Mouse (Mus musculus): ENCODE data around the gene Mylpf.
"Not testable (repeated sequence)": the region's sequence is repeated elsewhere in the genome, so short reads cannot be mapped to it uniquely, and the experiment has no call there.

Mylpf gene

DNA sequence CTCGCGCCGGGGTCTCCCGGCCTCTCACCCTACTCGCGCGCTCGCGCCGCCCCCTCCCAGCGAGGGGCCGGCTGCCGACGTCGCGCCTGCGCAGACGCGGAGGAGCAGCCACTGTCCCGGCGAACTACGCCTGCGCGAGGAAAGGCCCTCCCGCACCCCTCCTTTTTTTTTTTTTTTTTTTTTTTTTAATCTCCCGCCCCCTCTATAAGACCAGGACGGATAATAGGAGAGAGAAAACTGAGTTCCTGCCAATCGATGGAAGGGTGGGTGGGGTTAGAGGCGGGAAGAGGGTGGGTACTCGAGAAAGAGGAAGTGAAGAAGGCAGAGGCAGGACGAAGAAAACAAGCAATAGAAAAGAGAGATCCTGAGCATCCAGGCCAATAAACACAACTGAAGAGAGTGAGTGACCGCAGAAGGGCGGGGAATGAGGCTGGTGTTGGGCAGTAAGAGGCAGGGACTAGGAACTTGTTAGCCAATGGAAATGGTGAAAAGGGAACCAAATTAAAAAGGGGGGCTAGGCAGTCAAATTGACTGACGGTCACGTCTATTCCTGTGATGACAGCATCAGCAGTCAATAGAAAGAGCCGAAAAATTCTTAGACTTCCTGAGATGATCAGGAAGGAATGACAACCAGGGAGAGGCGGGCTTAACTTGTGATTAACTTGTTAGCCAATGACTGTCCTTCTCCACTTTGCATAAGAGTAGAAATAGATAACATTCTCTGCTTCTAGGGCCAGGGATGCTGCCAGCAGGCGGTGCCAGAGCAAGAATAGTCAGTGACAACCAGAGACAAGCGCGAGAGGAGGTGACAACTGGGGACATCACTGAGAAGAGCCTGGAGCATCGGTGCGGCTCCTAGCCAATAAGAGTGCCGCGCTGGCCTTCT, at the start of gene Mylpf:
Mylpf (plus strand) TSS at position 338 of the 886 bp plus-strand sequence.
- DNase-seq, result peak; percentile 93 to 99

- DNase-seq, result no peak
These were observed 46.1 kb upstream of the Mylpf start for GRCm38 (mm10) chr7:127162546-127162945.

GRCm38 (mm10) chr7:127164002-127164401, 44.7 kb upstream of the Mylpf start:
- DNase-seq, result no peak

GRCm38 (mm10) chr7:127165607-127166493, 42.8 kb upstream of the Mylpf start:
- no peak for DNase-seq

GRCm38 (mm10) chr7:127166501-127166900, 42.2 kb upstream of the Mylpf start:
- DNase-seq, result no peak

DNA sequence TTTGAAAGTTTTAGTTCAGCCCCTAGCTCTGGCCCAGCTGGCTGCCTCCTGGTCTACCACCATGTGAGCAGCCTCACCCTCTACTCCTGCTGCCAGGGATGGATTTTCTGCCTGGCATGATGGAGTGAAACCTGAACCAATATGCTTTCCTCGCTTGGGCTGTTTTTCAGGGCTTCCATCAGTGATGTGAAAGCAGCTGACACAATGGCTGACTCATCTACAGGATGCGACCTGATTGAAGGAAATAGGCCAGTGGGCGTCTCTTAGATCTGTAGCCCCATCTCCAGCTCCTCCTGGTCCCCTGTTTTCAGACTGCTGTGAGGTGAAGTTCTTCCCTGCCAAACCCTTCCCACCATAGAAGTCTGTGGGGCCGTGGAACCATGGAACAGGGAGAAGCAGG, 31.8 kb upstream of the Mylpf start:
- DNase-seq, result no peak

DNA sequence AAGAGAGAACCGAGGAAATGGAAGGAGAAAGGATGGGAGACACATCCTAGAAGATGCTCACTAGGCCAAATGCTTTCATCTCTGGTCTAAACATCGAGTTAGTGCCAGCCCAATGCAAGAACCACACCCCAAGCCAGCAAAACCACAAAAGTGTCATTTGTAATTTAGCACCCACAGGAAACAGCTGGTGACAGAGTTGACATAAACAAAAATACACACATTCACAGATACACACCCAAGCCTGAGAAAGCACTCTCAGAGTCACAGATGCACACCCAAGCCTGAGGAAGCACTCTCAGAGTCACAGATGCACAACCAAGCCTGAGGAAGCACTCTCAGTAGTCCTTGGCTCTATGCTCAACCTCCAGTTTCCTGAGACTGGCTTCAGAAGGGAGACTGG, 27.9 kb upstream of the Mylpf start:
- no peak for DNase-seq

DNA sequence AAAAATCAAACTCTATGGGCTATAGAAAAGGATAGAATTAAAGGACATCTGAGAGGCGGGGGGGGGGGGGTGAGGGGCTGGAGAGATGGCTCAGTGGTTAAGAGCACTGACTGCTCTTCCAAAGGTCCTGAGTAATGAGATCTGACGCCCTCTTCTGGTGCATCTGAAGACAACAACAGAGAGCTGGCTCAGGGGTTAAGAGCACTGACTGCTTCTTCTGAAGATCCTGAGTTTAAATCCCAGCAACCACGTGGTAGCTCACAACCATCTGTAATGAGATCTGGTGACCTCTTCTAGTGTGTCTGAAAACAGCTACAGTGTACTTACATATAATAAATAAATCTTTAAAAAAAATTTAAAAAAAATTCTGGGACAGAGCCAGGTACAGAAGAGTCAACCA, 27.0 kb upstream of the Mylpf start:
- DNase-seq, result not testable (repeated sequence)

GRCm38 (mm10) chr7:127183345-127183744, 25.3 kb upstream of the Mylpf start:
- peak in 1 of 2 experiments; percentile 29 for DNase-seq

DNA sequence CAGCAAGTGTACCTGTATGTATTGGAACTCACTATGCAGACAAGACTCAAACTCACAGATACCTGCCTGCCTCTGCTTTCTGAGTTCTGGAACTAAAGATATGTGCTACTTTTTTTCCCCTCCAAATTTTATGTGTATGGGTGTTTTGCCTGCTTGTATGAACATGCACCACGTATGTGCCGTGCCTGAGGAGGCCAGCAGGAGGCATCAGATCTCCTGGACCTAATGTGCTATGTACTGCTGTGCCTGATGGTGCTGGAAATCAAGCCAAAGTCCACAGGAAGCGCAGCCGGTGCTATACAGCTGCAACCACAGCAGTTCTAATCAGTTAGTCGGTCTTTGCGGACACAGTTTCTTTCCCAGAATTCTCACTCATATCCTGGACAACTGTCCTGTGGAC, 24.9 kb upstream of the Mylpf start:
- DNase-seq, result peak in 1 of 2 experiments; percentile 50

DNA sequence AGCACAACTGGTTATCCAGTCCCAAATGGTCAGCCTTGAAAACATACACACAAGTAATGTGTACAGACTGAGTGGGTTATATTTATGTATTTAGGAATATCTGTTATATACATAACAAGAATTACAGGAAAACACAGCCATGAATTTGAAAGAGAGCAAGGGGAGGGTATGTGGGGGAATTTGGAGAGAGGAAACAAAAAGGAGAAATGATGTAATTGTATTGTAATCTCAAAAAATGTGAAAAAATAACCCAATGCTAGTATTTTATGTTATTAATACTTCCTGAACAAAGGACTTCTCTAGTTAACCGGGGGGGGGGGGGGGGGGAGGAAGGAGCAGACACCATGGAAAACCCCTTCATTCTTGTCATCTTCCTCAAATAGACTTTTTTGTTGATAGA, 24.0 kb upstream of the Mylpf start:
- DNase-seq, result no peak

GRCm38 (mm10) chr7:127185601-127186000, 23.1 kb upstream of the Mylpf start:
- no peak for DNase-seq

GRCm38 (mm10) chr7:127187351-127187750, 21.3 kb upstream of the Mylpf start:
- DNase-seq, result no peak

DNA sequence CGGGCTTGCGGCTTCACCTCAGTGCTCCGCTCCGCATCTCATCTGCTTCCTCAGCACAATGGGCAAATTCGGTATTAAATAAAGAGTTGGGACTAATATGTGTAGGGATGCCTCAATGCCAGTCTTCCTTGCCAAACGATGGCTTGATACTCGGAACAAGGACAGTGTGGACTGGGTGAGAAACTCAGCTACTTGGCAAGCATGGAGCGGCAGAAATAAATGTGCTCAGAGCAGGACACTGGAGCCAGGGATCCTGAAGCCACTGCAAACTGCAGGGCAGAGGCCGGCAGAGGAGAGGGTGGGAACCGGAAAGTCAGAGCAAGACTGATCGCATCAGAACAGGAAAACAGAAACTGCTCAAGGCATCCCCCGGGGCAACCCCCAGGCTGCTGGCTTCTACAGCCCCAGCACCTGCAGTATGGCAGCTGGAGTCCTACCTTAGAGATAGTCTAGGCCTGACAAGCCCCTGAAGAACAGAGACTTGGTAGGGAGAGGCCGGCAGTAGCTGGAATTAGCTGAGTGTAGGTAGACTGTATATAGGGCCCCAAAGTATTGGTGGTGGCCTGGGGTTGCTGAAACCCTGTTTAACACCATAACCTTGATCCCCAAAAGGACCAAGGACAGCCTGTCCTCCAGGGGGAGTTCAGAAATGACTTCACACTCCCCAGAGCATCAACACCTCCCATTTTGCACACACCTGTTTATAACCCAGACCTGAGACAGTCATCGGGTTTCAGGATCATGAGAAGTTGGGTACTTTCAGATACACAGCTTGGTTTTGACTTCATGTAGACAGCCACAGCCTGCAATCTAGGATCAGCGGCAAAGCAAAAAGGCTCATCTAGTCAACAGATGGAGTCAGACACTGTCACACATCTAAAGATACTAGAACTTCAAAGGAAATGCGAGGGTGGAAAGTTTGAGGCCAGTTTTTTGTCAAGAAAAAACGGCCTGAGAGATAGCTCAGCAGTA, 20.1 kb upstream of the Mylpf start:
- DNase-seq, result no peak

DNA sequence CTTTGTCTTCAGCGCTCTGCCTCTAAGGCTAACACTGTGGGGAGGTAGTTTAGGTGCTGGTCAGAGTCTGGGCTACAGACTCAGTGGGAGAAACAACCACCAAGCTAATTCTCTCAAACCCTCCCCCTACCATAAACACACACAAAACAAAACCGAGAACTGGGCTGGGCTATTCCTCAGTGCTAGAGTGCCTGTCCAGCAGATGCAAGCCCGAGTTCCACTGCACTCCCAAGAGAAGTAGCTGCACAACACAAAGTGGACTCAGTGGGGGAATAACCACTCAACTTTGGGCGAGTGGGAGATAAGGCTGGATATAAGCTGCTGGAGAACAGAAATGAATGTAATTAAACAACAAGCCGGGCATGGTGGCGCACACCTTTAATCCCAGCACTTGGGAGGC, 18.0 kb upstream of the Mylpf start:
- no peak for DNase-seq

GRCm38 (mm10) chr7:127192989-127193388, 15.7 kb upstream of the Mylpf start:
- DNase-seq, result peak; percentile 73 to 75

DNA sequence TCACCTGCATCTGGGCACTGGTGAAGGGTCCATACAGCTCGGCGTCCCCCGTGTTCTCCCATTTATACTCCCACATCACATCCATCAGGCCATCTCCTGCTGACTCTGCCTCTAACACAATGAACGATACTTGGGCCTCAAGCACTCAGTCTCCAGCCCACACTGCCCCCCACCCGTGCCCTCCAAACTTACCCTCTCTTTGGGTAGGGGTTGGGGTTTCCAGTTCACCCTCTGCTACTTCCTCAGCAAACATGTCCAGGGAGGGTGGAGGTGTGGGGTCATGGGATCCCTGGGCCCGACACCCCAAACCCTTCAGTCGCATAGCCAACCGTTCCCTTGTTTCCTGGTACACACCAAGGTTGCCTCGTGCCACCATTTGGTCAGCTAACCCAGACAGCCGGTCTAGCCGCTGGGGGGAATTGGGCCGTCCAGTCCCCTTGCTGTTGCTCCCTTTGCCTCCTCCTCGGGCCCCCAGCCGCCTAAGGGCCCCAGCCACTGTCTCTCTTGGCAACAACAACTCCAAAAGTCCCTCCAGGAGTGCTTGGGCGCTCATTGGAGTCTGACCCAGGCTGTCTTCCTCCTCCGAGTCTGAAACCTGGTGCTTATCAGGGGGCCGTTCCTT, 14.6 kb upstream of the Mylpf start:
- no peak for DNase-seq

GRCm38 (mm10) chr7:127194633-127195029, 14.1 kb upstream of the Mylpf start:
- no peak for DNase-seq

DNA sequence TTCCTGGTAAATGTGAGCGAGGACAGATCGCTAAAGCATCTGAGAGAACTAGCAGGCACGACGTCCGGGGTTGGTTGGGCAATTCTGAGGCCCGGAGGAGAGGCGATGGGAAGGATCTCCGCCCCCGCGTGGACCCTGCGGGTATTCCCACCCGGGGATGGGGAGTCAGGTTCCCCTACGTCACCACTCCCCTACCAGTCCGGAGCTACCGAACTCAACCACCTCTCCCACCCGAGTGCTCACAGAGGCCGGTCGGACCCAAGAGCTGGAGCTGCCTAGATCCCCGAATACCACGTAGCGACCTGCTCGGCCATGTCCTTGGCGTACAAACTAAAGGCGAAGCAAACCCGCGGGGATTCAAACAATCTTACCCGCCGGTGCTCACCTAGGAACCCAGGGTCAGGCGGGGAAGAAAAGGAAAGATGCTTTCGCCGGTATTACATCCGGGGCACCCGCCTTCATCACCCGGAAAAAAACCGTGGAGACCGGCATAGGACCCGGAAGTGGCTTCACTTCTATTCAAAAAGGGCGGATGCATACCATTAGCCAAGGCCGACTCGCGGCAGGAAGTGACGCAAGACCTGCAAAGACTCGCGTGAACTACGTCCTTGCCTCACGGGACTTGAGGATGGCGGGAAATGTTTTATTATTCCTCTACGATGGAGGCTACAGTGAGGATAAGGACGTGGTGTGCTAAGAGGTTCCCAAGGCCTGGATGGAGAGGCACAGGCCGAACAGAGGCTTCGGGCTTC, 13.0 kb upstream of the Mylpf start, which contains the start of gene Cd2bp2:
Cd2bp2 (minus strand) TSS at position 507 of the 752 bp plus-strand sequence.
- DNase-seq, result peak; percentile 97 to 98

DNA sequence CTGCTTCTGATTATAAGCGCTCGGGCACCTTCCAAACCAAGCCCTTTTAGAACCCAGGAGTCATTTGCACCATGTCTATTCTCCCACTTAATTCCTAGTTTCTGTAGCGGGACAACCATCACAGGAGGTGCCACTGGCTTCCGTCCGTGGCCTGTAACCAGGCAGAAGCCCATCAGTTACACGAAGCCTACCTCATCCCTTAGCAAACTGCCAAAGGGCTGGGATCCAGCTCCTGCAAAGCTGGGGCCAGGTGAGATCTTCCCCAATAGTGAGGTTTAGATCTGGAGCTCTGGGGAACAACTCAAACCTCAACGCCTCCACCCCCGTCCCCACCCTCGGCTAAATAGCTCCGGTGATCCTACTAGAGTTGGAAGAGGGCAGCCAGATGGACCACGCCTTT, 12.2 kb upstream of the Mylpf start:
- no peak for DNase-seq

GRCm38 (mm10) chr7:127206606-127207005, 2.1 kb upstream of the Mylpf start:
- no peak for DNase-seq
